ENCODE assay signal across 18 mouse cellular contexts in the genomic region with DNA sequence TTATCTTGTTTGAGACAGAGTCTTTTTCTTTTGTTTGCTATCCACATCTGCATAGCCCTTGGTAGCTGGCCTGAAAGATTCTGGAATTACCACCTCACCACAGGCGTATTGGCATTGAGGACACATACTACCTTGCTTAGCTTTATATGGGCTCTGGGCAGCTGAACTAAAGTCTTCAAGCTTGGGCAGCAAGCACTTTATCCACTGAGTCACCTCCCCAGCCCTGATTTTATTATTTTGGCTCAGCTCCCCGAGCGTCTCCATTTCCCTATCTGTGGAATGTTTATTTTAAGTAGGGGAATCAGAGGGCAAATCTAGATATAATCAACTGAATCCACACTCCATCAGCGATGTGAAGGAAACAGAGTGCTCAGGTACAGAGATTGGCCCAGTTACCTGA.
"Had no signal": no experiment of that assay in that cellular context is flagged by ENCODE, and none has a peak within 500 bp of the region (broad histone marks: within the 10 kb centered on the region; RNA-seq: fewer than 3 reads in every experiment).

No protein-coding gene starts in this region.

- H3K9me3 ChIP-seq: liver, embryonic 12.5 days; midbrain, embryonic 10.5 days; midbrain, embryonic 12.5 days; neural tube, embryonic 13.5 days; neural tube, embryonic 15.5 days; stomach, embryonic 15.5 days had no signal

- ATAC-seq: liver, embryonic 12.5 days; midbrain, embryonic 16.5 days had no signal

- H3K27me3 ChIP-seq: liver, embryonic 12.5 days; midbrain, embryonic 12.5 days; neural tube, embryonic 13.5 days; neural tube, embryonic 15.5 days; stomach, embryonic 15.5 days had no signal

- H3K4me3 ChIP-seq: liver, embryonic 12.5 days; midbrain, embryonic 10.5 days; midbrain, embryonic 12.5 days; myocyte; neural tube, embryonic 13.5 days; neural tube, embryonic 15.5 days; stomach, embryonic 15.5 days had no signal

- H3K4me1 ChIP-seq: liver, embryonic 12.5 days; midbrain, embryonic 10.5 days; midbrain, embryonic 12.5 days; neural tube, embryonic 13.5 days; neural tube, embryonic 15.5 days; stomach, embryonic 15.5 days had no signal

- DNase-seq: lung, embryonic 14.5 days; lung, postnatal 10 days; lung, postnatal 4 days; midbrain, embryonic 14.5 days; retina, postnatal 1 day; right cerebral cortex, postnatal 14 days; thymus, adult 2 months; thymus, postnatal 25 days had no signal

- H3K4me2 ChIP-seq: liver, embryonic 12.5 days; lung, embryonic 14.5 days; midbrain, embryonic 12.5 days; neural tube, embryonic 13.5 days; neural tube, embryonic 15.5 days; stomach, embryonic 15.5 days had no signal

- H3K36me3 ChIP-seq: liver, embryonic 12.5 days; midbrain, embryonic 10.5 days; midbrain, embryonic 12.5 days; neural tube, embryonic 13.5 days; neural tube, embryonic 15.5 days; stomach, embryonic 15.5 days had no signal

- H3K27ac ChIP-seq: liver, embryonic 12.5 days; liver, embryonic 14.5 days; midbrain, embryonic 10.5 days; midbrain, embryonic 12.5 days; neural tube, embryonic 13.5 days; neural tube, embryonic 15.5 days; stomach, embryonic 15.5 days; stomach, postnatal 0 days had no signal

- H3K9ac ChIP-seq: liver, embryonic 12.5 days; liver, embryonic 14.5 days; lung, embryonic 14.5 days; midbrain, embryonic 12.5 days; neural tube, embryonic 13.5 days; neural tube, embryonic 15.5 days; stomach, embryonic 15.5 days had no signal
